Mouse (Mus musculus) testis, adult 2 months (tissue): ENCODE data around the gene Mtus2. TPM values are rescaled to one million over a fixed set of nuclear protein-coding genes. Genes with fewer than 3 reads are reported as not detected.
A peak's percentile ranks its signal among the peaks of the same experiment; 100 is the strongest.

Source experiments
- H3K27ac ChIP-seq: fragments of 200-500 bp; 2 replicates; pipeline ENCODE4 v1.5.1; 2012; ENCODE audit warnings: low read depth, low read length; ENCODE audit not compliant: control insufficient read depth, insufficient read depth
- H3K27me3 ChIP-seq: fragments of 200-500 bp; 2 replicates; pipeline ENCODE4 v1.6.1; 2012; ENCODE audit warnings: mild to moderate bottlenecking, low read length, moderate library complexity; ENCODE audit not compliant: control insufficient read depth, insufficient read depth
- H3K36me3 ChIP-seq: fragments of 200-500 bp; 2 replicates; pipeline ENCODE4 v1.6.1; 2012; ENCODE audit warnings: mild to moderate bottlenecking, low read length; ENCODE audit not compliant: control insufficient read depth, insufficient read depth
- H3K4me1 ChIP-seq: fragments of 200-500 bp; 2 replicates; pipeline ENCODE4 v1.6.1; 2012; ENCODE audit warnings: low read length; ENCODE audit not compliant: control insufficient read depth, insufficient read depth
- H3K4me3 ChIP-seq: fragments of 200-500 bp; 2 replicates; pipeline ENCODE4 v1.5.1; 2012; ENCODE audit warnings: low read depth, mild to moderate bottlenecking, low read length, moderate library complexity, mixed read lengths; ENCODE audit not compliant: control insufficient read depth
- CTCF ChIP-seq: fragments of 200-500 bp; IDR thresholded peaks from 2 replicates; pipeline ENCODE4 v1.5.1; 2012; ENCODE audit warnings: low read depth, mild to moderate bottlenecking, inconsistent platforms, low read length, moderate library complexity; ENCODE audit not compliant: control insufficient read depth, insufficient read depth, insufficient replicate concordance
- POLR2A ChIP-seq: fragments of 200-500 bp; IDR thresholded peaks from 2 replicates; pipeline ENCODE4 v1.6.1; 2012; ENCODE audit warnings: low read depth, mild to moderate bottlenecking, inconsistent platforms, low read length, moderate library complexity; ENCODE audit not compliant: control insufficient read depth
- polyA plus RNA-seq: library from polyadenylated mRNA; depleted of rRNA; stranded (reverse); fragments of >200 nt; gene quantifications from 2 replicates; pipeline ENCODE4 v1.2.3, GENCODE M21; 2012

The Mtus2 gene
- polyA plus RNA-seq, 1 experiment, result 1.8 TPM

DNA sequence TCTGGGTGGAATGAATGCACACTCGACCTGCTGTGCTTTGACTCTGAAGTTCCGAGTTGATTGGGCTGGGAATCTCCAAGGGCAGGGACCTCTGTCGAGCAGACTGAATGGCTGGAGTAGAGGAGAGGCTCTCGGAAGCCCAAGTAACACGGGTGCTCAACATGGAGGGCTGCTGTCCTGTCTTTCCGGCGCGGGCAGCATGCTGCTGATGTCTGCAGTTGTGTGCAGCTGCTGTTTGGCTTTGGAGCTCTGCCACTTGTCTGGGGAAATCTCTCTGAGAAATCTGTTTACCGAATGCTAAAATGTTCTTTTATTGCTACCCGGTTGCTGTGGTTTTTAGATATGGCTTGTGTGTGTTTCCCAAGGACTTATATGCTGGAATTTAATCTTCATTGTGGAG, 33.7 kb downstream of the Mtus2 start:
- TF ChIP-seq POLR2A (no peak), CTCF (no peak)
- Histone ChIP-seq H3K36me3 (no peaks in the 10 kb centered on the region), H3K4me1 (no peaks in the 10 kb centered on the region; the same call in 1 of the 2 replicates), H3K4me3 (no peak overlapping the region), H3K27me3 (no peaks in the 10 kb centered on the region), H3K27ac (no peak overlapping the region)

DNA sequence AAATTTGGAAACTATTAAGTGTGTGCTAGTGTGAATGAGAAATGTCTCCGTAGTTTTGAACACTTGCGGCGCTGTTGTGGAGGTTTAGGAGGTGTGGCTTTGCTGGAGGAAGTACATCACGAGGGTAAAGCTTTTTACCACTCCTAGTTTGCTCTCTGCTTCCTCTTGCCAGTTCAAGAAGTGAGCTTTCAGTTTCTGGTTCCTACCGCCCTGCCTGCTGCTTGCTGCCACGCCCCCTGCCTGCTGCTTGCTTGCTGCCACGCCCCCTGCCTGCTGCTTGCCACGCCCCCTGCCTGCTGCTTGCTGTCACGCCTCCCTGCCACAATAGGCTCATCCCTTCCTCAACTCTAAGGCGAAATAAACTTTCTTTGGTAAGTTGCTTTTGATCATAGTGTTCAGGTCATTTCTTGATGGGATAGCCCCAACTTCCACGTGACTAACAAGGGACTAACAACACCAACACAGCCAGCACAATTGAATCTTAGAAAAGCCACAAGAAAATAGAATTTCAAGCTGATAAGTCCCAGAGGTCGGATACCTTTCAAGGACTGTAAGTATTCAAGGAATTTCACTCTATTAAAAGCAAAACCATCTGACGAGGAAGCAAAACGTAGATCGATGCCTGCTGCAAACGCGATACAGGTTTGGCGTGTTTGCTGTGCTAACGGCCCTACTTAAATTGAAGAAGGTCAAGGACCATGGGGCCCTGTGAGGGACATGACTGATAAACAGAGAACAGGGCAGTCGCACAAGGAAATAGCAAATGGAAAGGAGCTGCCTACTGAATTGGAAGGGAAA, 35.7 kb downstream of the Mtus2 start:
- Histone ChIP-seq H3K4me3 (peak overlapping the region; percentile 14; the same call in 1 of the 2 replicates), H3K27me3 (no peaks in the 10 kb centered on the region), H3K4me1 (no peaks in the 10 kb centered on the region; the same call in 1 of the 2 replicates), H3K27ac (peak overlapping the region; percentile 1; the same call in 1 of the 2 replicates), H3K36me3 (no peaks in the 10 kb centered on the region)
- 0 out of 2 replicates have a peak, but pooled peaks have one; percentile 17 for TF ChIP-seq POLR2A
- TF ChIP-seq CTCF, result no peak

DNA sequence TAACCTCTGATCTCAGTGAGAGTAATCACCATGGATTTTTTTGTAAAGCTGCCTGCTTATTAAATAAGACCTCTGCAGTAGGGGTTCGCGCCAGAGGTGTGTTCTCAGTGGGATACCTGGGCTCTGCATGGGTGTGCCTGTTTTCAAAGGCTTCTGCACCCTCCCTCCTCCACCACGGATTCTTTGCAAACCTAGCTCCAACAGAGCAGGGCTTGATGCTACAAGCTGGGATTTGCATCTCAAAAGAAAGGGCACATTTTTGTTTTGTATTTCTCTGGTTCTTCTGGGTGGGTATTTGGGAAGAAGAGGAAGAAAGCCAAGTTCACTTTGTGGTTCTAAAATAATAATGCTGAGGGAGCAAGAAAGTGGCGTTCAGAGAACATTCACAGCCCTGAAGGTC, 48.1 kb downstream of the Mtus2 start:
- H3K4me1 ChIP-seq, result no peaks in the 10 kb centered on the region
- H3K27ac ChIP-seq, result no peak overlapping the region
- TF ChIP-seq CTCF (no peak), POLR2A (no peak)

DNA sequence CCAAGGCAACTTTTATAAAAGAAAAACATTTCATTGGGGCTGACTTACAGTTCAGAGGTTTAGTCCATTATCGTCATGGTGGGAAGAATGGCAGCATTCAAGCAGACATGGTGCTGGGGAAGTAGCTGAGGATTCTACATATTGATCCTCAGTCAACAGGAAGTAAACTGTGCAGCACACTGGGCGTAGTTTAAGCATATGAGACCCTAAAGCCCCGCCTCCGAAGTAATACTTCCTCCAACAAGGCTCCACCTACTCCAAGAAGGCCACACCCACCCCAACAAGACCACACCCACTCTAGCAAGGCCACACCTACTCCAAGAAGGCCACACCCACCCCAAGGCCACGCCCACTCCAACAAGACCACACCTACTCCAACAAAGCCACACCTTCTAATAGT, 55.0 kb downstream of the Mtus2 start:
- H3K27ac ChIP-seq, result no peak overlapping the region
- H3K4me1 ChIP-seq, result peaks cover 2% of the 10 kb centered on the region; the same call in 1 of the 2 replicates
- H3K4me3 ChIP-seq, result no peak overlapping the region
- TF ChIP-seq CTCF (no peak), POLR2A (no peak)
- H3K36me3 ChIP-seq, result no peaks in the 10 kb centered on the region
- no peaks in the 10 kb centered on the region for H3K27me3 ChIP-seq

More for the DNA sequence above, 48.1 kb downstream of the Mtus2 start:
- H3K36me3 ChIP-seq, result no peaks in the 10 kb centered on the region
- no peak overlapping the region for H3K4me3 ChIP-seq
- no peaks in the 10 kb centered on the region for H3K27me3 ChIP-seq

DNA sequence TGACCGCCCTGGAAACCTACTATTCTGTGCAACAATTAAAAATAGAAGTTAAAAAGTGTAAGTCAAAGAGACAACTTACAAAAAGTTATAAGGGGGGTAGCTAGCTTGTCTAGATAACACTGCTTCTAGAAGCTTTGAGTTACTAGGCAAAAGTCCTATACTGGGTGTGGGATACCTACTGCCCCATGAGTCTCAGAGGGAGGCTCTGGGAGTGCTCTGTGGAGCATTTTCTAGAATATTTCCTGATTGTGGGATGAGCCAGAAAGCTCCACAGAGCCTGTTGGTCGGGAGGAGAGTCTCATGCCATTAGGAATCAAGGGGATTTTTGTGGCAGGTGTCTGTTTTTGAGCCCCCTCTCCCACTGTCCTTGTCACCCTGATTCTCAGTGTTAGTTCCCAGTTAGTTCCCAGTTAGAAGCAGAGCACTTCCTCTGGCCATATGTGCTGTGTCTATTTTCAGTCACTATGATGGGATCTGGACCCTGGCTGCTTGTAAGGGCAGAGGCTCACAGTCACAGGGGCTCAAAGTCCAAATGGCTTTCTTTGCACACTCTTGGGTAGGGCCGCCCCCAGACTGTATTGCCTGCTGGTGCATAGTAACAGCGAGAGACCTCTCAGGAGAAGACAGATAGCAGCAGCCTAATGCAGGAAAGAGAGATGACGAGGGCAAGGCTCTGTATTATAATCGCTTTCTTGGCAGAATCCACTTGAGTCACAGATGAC, 57.2 kb downstream of the Mtus2 start:
- Histone ChIP-seq H3K27ac (no peak overlapping the region), H3K4me1 (peaks cover 2% of the 10 kb centered on the region; the same call in 1 of the 2 replicates), H3K4me3 (no peak overlapping the region), H3K36me3 (no peaks in the 10 kb centered on the region), H3K27me3 (no peaks in the 10 kb centered on the region)
- TF ChIP-seq CTCF, result no peak
- no peak for TF ChIP-seq POLR2A

DNA sequence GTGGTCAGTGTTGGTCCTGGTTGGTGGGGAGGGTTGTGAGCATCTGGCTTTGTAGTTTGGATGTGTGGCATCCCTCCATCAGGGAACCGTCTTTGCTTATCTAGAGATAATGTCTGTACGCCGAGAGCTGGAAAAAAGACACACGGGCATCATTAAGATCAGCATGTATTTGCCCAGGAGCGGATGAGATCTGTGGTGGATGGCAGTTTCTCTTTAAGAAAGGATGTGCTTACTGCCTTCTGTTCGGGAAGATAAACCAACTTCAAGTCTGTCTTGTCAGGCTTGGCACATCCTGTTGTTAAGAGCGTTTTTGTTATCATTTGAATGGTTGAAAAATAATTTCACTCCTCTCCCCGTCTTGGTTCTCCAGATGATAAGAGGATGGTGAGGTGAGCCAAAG, 58.3 kb downstream of the Mtus2 start:
- H3K27me3 ChIP-seq, result no peaks in the 10 kb centered on the region
- no peaks in the 10 kb centered on the region for H3K36me3 ChIP-seq
- peaks cover 2% of the 10 kb centered on the region; the same call in 1 of the 2 replicates for H3K4me1 ChIP-seq
- H3K27ac ChIP-seq, result no peak overlapping the region
- no peak overlapping the region for H3K4me3 ChIP-seq
- TF ChIP-seq POLR2A (no peak), CTCF (no peak)

DNA sequence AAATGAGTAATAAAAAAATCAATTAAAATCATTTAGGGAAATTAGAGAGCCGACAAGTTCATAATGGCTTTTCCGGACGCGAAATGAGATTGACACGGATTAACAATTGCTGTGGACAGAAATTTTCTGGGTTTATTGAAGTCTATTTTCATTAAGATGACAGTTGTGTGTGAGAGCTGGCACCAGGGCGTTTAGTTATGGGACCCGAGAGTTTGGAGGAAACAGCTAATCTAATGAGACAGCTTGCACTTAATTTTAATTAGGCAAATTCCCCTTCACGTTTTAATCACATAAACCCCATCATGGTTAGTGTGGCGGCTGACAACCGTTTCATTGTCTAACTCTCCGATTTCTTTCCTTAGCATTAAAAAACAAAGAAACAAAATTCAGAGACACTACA, 60.3 kb downstream of the Mtus2 start:
- no peaks in the 10 kb centered on the region for H3K36me3 ChIP-seq
- no peak overlapping the region for H3K4me3 ChIP-seq
- no peaks in the 10 kb centered on the region for H3K27me3 ChIP-seq
- H3K27ac ChIP-seq, result no peak overlapping the region
- TF ChIP-seq POLR2A, result no peak
- TF ChIP-seq CTCF, result no peak
- H3K4me1 ChIP-seq, result peaks cover under 1% of the 10 kb centered on the region; the same call in 1 of the 2 replicates

DNA sequence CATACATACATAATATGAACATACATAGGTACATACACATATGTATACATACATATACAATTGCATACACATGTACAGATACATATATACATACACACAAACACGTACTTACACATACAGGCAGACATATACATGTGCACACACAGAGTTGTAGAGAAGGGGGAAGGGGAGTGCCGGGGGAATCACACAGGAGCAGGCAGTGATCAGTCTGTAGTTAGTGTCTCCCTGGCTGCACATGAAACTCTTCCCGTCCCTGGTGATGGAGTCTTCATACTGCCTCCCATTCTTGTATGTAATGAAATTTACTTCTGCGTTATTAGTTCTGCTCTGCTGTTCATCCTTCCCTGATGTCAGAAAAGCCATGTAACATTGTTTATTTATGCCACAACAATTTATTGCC, 65.7 kb downstream of the Mtus2 start:
- Histone ChIP-seq H3K4me3 (no peak overlapping the region), H3K36me3 (no peaks in the 10 kb centered on the region), H3K4me1 (peaks cover 3% of the 10 kb centered on the region; the same call in 1 of the 2 replicates), H3K27me3 (no peaks in the 10 kb centered on the region), H3K27ac (no peak overlapping the region)
- TF ChIP-seq POLR2A, result no peak
- TF ChIP-seq CTCF, result no peak
